Mouse (Mus musculus) ES-Bruce4 (cell line): ENCODE data around the gene S1pr4.

ENCODE experiments used
- CTCF ChIP-seq: IDR thresholded peaks from one replicate; pipeline ENCODE4 v1.8.1; 2011; ENCODE audit warnings: low read depth, low read length
- EP300 ChIP-seq: IDR thresholded peaks from 2 replicates; pipeline ENCODE4 v1.6.1; 2011; ENCODE audit warnings: low read depth, low read length; ENCODE audit not compliant: insufficient read depth
- POLR2A ChIP-seq: IDR thresholded peaks from one replicate; pipeline ENCODE4 v1.8.1; 2011; ENCODE audit warnings: low read length; ENCODE audit not compliant: insufficient read depth

GRCm38 (mm10) chr10:81538321-81539048 lies 38.6 kb upstream of the S1pr4 start:
- TF ChIP-seq CTCF (no peak), EP300 (no peak), POLR2A (no peak)
